Mouse (Mus musculus): Measurements from ENCODE around the gene Olfr1417. TPM values are rescaled to one million over a fixed set of nuclear protein-coding genes. Genes with fewer than 3 reads are reported as not detected.

Olfr1417 gene
- total and polyA plus RNA-seq, 3 experiments: not detected

DNA sequence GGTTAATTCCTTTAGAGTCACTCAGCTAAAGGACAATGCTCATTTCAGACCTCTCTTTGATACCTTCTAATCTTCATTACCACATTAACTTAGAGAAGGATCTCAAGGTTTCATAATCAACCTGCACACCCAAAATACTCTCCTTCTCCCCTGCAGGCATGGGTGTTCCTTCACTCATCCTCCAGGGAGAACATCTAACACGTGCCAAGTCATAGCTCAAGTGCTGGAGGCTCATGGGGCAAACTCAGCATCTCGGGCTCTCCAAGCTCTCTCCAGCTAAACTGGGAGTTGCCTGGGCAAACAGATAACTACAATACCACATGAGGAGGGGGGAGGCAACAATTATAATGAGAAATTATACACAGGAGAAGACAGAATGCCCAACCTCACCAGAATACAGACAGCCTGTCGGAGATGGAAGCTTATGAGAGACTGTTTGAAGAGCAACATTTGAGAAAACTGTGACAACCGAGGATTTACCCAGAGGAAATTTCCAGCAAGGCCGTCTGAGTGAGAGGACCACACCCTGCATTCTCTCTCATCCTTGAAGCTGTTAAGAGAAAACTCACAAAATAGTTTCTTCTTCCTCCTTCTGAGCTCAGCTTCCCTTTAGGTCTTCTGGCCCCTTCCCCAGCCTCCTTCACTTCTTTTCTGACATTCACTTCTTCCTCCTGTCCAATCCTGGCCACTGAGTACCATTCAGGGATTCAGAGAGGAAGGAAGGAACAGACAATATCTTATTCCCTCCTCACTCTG lies 28.8 kb downstream of the Olfr1417 start:
- Histone ChIP-seq H3K4me3 (ENCODE audit: control insufficient read depth in 1 of 2, insufficient read depth in 1 of 2, low read depth in 2 of 2, low read length in 2 of 2) (no peak overlapping the region), H3K79me2 (ENCODE audit: control insufficient read depth, insufficient read depth, low read length, poor library complexity) (no peaks in the 10 kb centered on the region), H3K4me1 (ENCODE audit: control insufficient read depth in 1 of 2, insufficient read depth in 2 of 2, low read length in 2 of 2) (peaks cover 17 to 36% of the 10 kb centered on the region in 2 experiments), H3K9ac (ENCODE audit: control insufficient read depth, low read depth, low read length, poor library complexity, severe bottlenecking) (no peak overlapping the region; the same call in 1 of the 2 replicates), H3K36me3 (ENCODE audit: control insufficient read depth in 1 of 2, insufficient read depth in 2 of 2, low read length in 2 of 2) (peaks cover 0 to 38% of the 10 kb centered on the region in 2 experiments; a peak in 2 of 4 replicates), H3K9me3 (replicated peaks; ENCODE audit: insufficient read depth, low read length) (no peaks in the 10 kb centered on the region), H3K27ac (ENCODE audit: control insufficient read depth, low read depth, low read length) (peak overlapping the region; percentile 5; the same call in 1 of the 2 replicates), H3K27me3 (ENCODE audit: control insufficient read depth in 1 of 2, insufficient read depth in 2 of 2, low read length in 2 of 2) (no peaks in the 10 kb centered on the region; a peak in 1 of 4 replicates)
- TF ChIP-seq ETS1 (IDR thresholded peaks at IDR 0.05; ENCODE audit: low read depth, low read length) (0 out of 2 replicates have a peak, but pooled peaks have one; percentile 13), RCOR1 (IDR thresholded peaks at IDR 0.05; ENCODE audit: low read depth, low read length) (0 out of 2 replicates have a peak, but pooled peaks have one; percentile 10), MAX (IDR thresholded peaks at IDR 0.05; ENCODE audit: low read length) (peak; percentile 76), NRF1 (IDR thresholded peaks at IDR 0.05; ENCODE audit: insufficient read depth, low read depth, low read length, poor library complexity, severe bottlenecking) (no peak), EP300 (IDR thresholded peaks at IDR 0.05; ENCODE audit: low read depth in 1 of 2, low read length in 2 of 2) (peak in 1 of 2 experiments; percentile 36; a peak in 1 of 4 replicates), ELF1 (IDR thresholded peaks at IDR 0.05; ENCODE audit: low read depth, low read length) (no peak), POLR2AphosphoS2 (IDR thresholded peaks at IDR 0.05; ENCODE audit: low read length) (no peak), MYB (IDR thresholded peaks at IDR 0.05; ENCODE audit: low read depth, low read length) (no peak), BHLHE40 (IDR thresholded peaks at IDR 0.05; ENCODE audit: borderline replicate concordance, low read depth, low read length) (peak; percentile 39; the same call in 1 of the 2 replicates), CHD2 (IDR thresholded peaks at IDR 0.05; ENCODE audit: low read length) (no peak), UBTF (IDR thresholded peaks at IDR 0.05; ENCODE audit: borderline replicate concordance, insufficient read depth, low read depth, low read length) (no peak), ZKSCAN1 (IDR thresholded peaks at IDR 0.05; ENCODE audit: low read depth, low read length) (no peak)
- DNase-seq (ENCODE audit: low read depth, low spot score): peak; percentile 36

DNA sequence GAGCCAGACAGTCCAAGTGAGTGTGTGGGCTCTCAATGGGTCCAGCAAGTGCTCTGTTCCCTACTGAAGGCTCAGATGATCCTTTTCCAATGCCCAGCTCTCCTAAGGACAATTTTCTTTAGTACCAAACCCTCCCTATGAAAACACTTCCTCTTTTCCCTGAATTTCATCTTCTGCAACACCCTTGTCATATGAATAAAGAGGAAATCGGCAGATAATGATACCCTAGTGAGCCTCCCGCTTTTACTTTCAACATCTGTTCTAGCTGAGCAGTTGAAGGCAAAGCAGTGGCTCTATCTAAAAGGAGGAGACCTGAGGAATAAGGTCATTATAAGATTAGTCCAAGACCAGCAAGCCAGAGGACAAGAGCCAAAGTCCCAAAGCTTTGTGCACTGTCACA lies 30.6 kb downstream of the Olfr1417 start:
- peak overlapping the region; percentile 97 for H3K27ac ChIP-seq (ENCODE audit: control insufficient read depth, low read depth, low read length)
- no peaks in the 10 kb centered on the region for H3K27me3 ChIP-seq (ENCODE audit: control insufficient read depth in 1 of 2, insufficient read depth in 2 of 2, low read length in 2 of 2)
- DNase-seq (ENCODE audit: low read depth, low spot score): peak; percentile 72
- peak overlapping the region in 1 of 2 experiments; percentile 10; a peak in 1 of 4 replicates for H3K4me3 ChIP-seq (ENCODE audit: control insufficient read depth in 1 of 2, insufficient read depth in 1 of 2, low read depth in 2 of 2, low read length in 2 of 2)
- TF ChIP-seq JUND (IDR thresholded peaks at IDR 0.05; ENCODE audit: low read depth, low read length) (no peak; the same call in 1 of the 2 replicates), MAX (IDR thresholded peaks at IDR 0.05; ENCODE audit: low read length) (peak; percentile 73), MAFK (IDR thresholded peaks at IDR 0.05; ENCODE audit: borderline replicate concordance, low read depth, low read length) (no peak), TBP (IDR thresholded peaks at IDR 0.05; ENCODE audit: low read depth, low read length) (peak; percentile 51; the same call in 1 of the 2 replicates), POLR2AphosphoS5 (IDR thresholded peaks at IDR 0.05; ENCODE audit: borderline replicate concordance, low read depth, low read length) (no peak), RAD21 (IDR thresholded peaks at IDR 0.05; ENCODE audit: low read depth, low read length) (no peak), NELFE (IDR thresholded peaks at IDR 0.05; ENCODE audit: low read depth, low read length) (no peak; the same call in 1 of the 2 replicates), ZMIZ1 (IDR thresholded peaks at IDR 0.05; ENCODE audit: low read depth, low read length) (no peak), E2F4 (IDR thresholded peaks at IDR 0.05; ENCODE audit: borderline replicate concordance, low read depth, low read length) (no peak), CHD2 (IDR thresholded peaks at IDR 0.05; ENCODE audit: low read length) (no peak), SMC3 (IDR thresholded peaks at IDR 0.05; ENCODE audit: low read depth, low read length) (no peak), RCOR1 (IDR thresholded peaks at IDR 0.05; ENCODE audit: low read depth, low read length) (peak; percentile 69; the same call in 1 of the 2 replicates), EP300 (IDR thresholded peaks at IDR 0.05; ENCODE audit: low read depth in 1 of 2, low read length in 2 of 2) (peak; percentile 87 to 90), MEF2A (IDR thresholded peaks at IDR 0.05; ENCODE audit: extremely low read depth, insufficient replicate concordance, low read depth, low read length, poor library complexity, severe bottlenecking) (no peak), TCF12 (IDR thresholded peaks at IDR 0.05; ENCODE audit: low read depth, low read length) (peak; percentile 53; the same call in 1 of the 2 replicates), ETS1 (IDR thresholded peaks at IDR 0.05; ENCODE audit: low read depth, low read length) (peak; percentile 78), GATA1 (IDR thresholded peaks at IDR 0.05; ENCODE audit: low read depth, low read length) (peak; percentile 50), SIN3A (IDR thresholded peaks at IDR 0.05; ENCODE audit: low read length) (peak; percentile 59)
- peaks cover 0 to 38% of the 10 kb centered on the region in 2 experiments; a peak in 2 of 4 replicates for H3K36me3 ChIP-seq (ENCODE audit: control insufficient read depth in 1 of 2, insufficient read depth in 2 of 2, low read length in 2 of 2)
- peak overlapping the region; percentile 48 for H3K9ac ChIP-seq (ENCODE audit: control insufficient read depth, low read depth, low read length, poor library complexity, severe bottlenecking)
- peaks cover 17 to 40% of the 10 kb centered on the region in 2 experiments for H3K4me1 ChIP-seq (ENCODE audit: control insufficient read depth in 1 of 2, insufficient read depth in 2 of 2, low read length in 2 of 2)
- H3K9me3 ChIP-seq (replicated peaks; ENCODE audit: insufficient read depth, low read length): no peaks in the 10 kb centered on the region
- no peaks in the 10 kb centered on the region for H3K79me2 ChIP-seq (ENCODE audit: control insufficient read depth, insufficient read depth, low read length, poor library complexity)
